Mouse (Mus musculus): ENCODE measurements around the gene Hibadh. TPM values are rescaled to one million over a fixed set of nuclear protein-coding genes. Genes with fewer than 3 reads are reported as not detected.
A peak's percentile ranks its signal among the peaks of the same experiment; 100 is the strongest.

The Hibadh gene
- polyA plus RNA-seq, 1 experiment from 2014 or later, result 102 TPM

GRCm38 (mm10) chr6:52630625-52631024 is 9.6 kb downstream of the Hibadh start:
- Histone ChIP-seq H3K4me1 (replicated peaks; ENCODE audit: control insufficient read depth, insufficient read depth) (no peaks in the 10 kb centered on the region), H3K36me3 (ENCODE audit: control insufficient read depth, insufficient read depth, low read length) (no peaks in the 10 kb centered on the region), H3K27me3 (ENCODE audit: control insufficient read depth, insufficient read depth, low read length) (no peaks in the 10 kb centered on the region), H3K4me3 (ENCODE audit: low read depth, low read length) (no peak overlapping the region), H3K9ac (ENCODE audit: low read length) (no peak overlapping the region), H3K9me3 (ENCODE audit: control insufficient read depth, low read length) (no peaks in the 10 kb centered on the region), H3K4me2 (replicated peaks; ENCODE audit: low read depth) (no peak overlapping the region), H3K27ac (replicated peaks) (no peak overlapping the region)
- ATAC-seq (ENCODE audit: low FRiP score, low TSS enrichment) (no peak), DNase-seq (ENCODE audit: low spot score) (no peak)
- WGBS, result 88% methylated on average over 4 of the region's 4 CpGs
- TF ChIP-seq CTCF (IDR thresholded peaks at IDR 0.05; ENCODE audit: low read depth) (no peak), EP300 (optimal IDR thresholded peaks at IDR 0.05) (no peak)

- no peaks in the 10 kb centered on the region for H3K36me3 ChIP-seq (ENCODE audit: control insufficient read depth, insufficient read depth, low read length)
- H3K9ac ChIP-seq (ENCODE audit: low read length), result no peak overlapping the region
- no peak for ATAC-seq (ENCODE audit: low FRiP score, low TSS enrichment)
- H3K27ac ChIP-seq (replicated peaks), result no peak overlapping the region
- H3K27me3 ChIP-seq (ENCODE audit: control insufficient read depth, insufficient read depth, low read length), result no peaks in the 10 kb centered on the region
- no peak for DNase-seq (ENCODE audit: low spot score)
- no peak overlapping the region for H3K4me2 ChIP-seq (replicated peaks; ENCODE audit: low read depth)
- H3K4me1 ChIP-seq (replicated peaks; ENCODE audit: control insufficient read depth, insufficient read depth), result no peaks in the 10 kb centered on the region
- 80% methylated on average over 4 of the region's 4 CpGs for WGBS
- no peaks in the 10 kb centered on the region for H3K9me3 ChIP-seq (ENCODE audit: control insufficient read depth, low read length)
- TF ChIP-seq CTCF (IDR thresholded peaks at IDR 0.05; ENCODE audit: low read depth), result no peak
- no peak for TF ChIP-seq EP300 (optimal IDR thresholded peaks at IDR 0.05)
- H3K4me3 ChIP-seq (ENCODE audit: low read depth, low read length), result no peak overlapping the region
These were observed 11.0 kb downstream of the Hibadh start for GRCm38 (mm10) chr6:52629180-52629579.

GRCm38 (mm10) chr6:52626735-52627134 is 13.5 kb downstream of the Hibadh start:
- ATAC-seq (ENCODE audit: low FRiP score, low TSS enrichment), result no peak
- TF ChIP-seq EP300 (optimal IDR thresholded peaks at IDR 0.05) (no peak), CTCF (IDR thresholded peaks at IDR 0.05; ENCODE audit: low read depth) (no peak)

GRCm38 (mm10) chr6:52623741-52624140 is 16.4 kb downstream of the Hibadh start:
- Histone ChIP-seq H3K4me1 (replicated peaks; ENCODE audit: control insufficient read depth, insufficient read depth) (no peaks in the 10 kb centered on the region), H3K27ac (replicated peaks) (no peak overlapping the region), H3K27me3 (ENCODE audit: control insufficient read depth, insufficient read depth, low read length) (no peaks in the 10 kb centered on the region), H3K4me2 (replicated peaks; ENCODE audit: low read depth) (no peak overlapping the region), H3K9me3 (ENCODE audit: control insufficient read depth, low read length) (no peaks in the 10 kb centered on the region), H3K36me3 (ENCODE audit: control insufficient read depth, insufficient read depth, low read length) (0 out of 2 replicates have a peak, but pooled peaks cover 3% of the 10 kb centered on the region), H3K4me3 (ENCODE audit: low read depth, low read length) (no peak overlapping the region), H3K9ac (ENCODE audit: low read length) (no peak overlapping the region)
- no peak for DNase-seq (ENCODE audit: low spot score)
- WGBS, result 88% methylated on average over 3 of the region's 3 CpGs
- no peak for ATAC-seq (ENCODE audit: low FRiP score, low TSS enrichment)
- no peak for TF ChIP-seq CTCF (IDR thresholded peaks at IDR 0.05; ENCODE audit: low read depth)
- TF ChIP-seq EP300 (optimal IDR thresholded peaks at IDR 0.05), result no peak

More at GRCm38 (mm10) chr6:52626735-52627134, 13.5 kb downstream of the Hibadh start:
- WGBS, result 82% methylated on average over 4 of the region's 4 CpGs
- H3K9ac ChIP-seq (ENCODE audit: low read length), result no peak overlapping the region
- DNase-seq (ENCODE audit: low spot score), result no peak
- H3K4me3 ChIP-seq (ENCODE audit: low read depth, low read length), result no peak overlapping the region
- no peaks in the 10 kb centered on the region for H3K27me3 ChIP-seq (ENCODE audit: control insufficient read depth, insufficient read depth, low read length)
- no peak overlapping the region for H3K4me2 ChIP-seq (replicated peaks; ENCODE audit: low read depth)
- no peaks in the 10 kb centered on the region for H3K4me1 ChIP-seq (replicated peaks; ENCODE audit: control insufficient read depth, insufficient read depth)
- no peak overlapping the region for H3K27ac ChIP-seq (replicated peaks)
- H3K36me3 ChIP-seq (ENCODE audit: control insufficient read depth, insufficient read depth, low read length), result no peaks in the 10 kb centered on the region
- no peaks in the 10 kb centered on the region for H3K9me3 ChIP-seq (ENCODE audit: control insufficient read depth, low read length)

GRCm38 (mm10) chr6:52621731-52622480 is 18.3 kb downstream of the Hibadh start:
- Histone ChIP-seq H3K4me2 (replicated peaks; ENCODE audit: low read depth) (no peak overlapping the region), H3K9me3 (ENCODE audit: control insufficient read depth, low read length) (no peaks in the 10 kb centered on the region), H3K4me3 (ENCODE audit: low read depth, low read length) (no peak overlapping the region), H3K27ac (replicated peaks) (peak overlapping the region; percentile 40; the same call in 1 of the 2 replicates), H3K9ac (ENCODE audit: low read length) (no peak overlapping the region), H3K4me1 (replicated peaks; ENCODE audit: control insufficient read depth, insufficient read depth) (no peaks in the 10 kb centered on the region), H3K36me3 (ENCODE audit: control insufficient read depth, insufficient read depth, low read length) (0 out of 2 replicates have a peak, but pooled peaks cover 3% of the 10 kb centered on the region), H3K27me3 (ENCODE audit: control insufficient read depth, insufficient read depth, low read length) (no peaks in the 10 kb centered on the region)
- ATAC-seq (ENCODE audit: low FRiP score, low TSS enrichment) (no peak), DNase-seq (ENCODE audit: low spot score) (no peak)
- TF ChIP-seq CTCF (IDR thresholded peaks at IDR 0.05; ENCODE audit: low read depth), result no peak
- no peak for TF ChIP-seq EP300 (optimal IDR thresholded peaks at IDR 0.05)
- 45% methylated on average over 11 of the region's 11 CpGs for WGBS

GRCm38 (mm10) chr6:52620090-52620489 is 20.1 kb downstream of the Hibadh start:
- WGBS, result 49% methylated on average over 2 of the region's 2 CpGs

More at GRCm38 (mm10) chr6:52620090-52620489, 20.1 kb downstream of the Hibadh start:
- ATAC-seq (ENCODE audit: low FRiP score, low TSS enrichment) (no peak), DNase-seq (ENCODE audit: low spot score) (no peak)
- H3K4me3 ChIP-seq (ENCODE audit: low read depth, low read length), result no peak overlapping the region
- no peak overlapping the region for H3K4me2 ChIP-seq (replicated peaks; ENCODE audit: low read depth)
- no peaks in the 10 kb centered on the region for H3K27me3 ChIP-seq (ENCODE audit: control insufficient read depth, insufficient read depth, low read length)
- no peak overlapping the region for H3K9ac ChIP-seq (ENCODE audit: low read length)
- no peak overlapping the region for H3K27ac ChIP-seq (replicated peaks)
- no peaks in the 10 kb centered on the region for H3K9me3 ChIP-seq (ENCODE audit: control insufficient read depth, low read length)
- H3K36me3 ChIP-seq (ENCODE audit: control insufficient read depth, insufficient read depth, low read length), result 0 out of 2 replicates have a peak, but pooled peaks cover 3% of the 10 kb centered on the region
- TF ChIP-seq CTCF (IDR thresholded peaks at IDR 0.05; ENCODE audit: low read depth), result no peak
- no peaks in the 10 kb centered on the region for H3K4me1 ChIP-seq (replicated peaks; ENCODE audit: control insufficient read depth, insufficient read depth)

Data from stomach, postnatal 0 days (tissue).